Mouse (Mus musculus) E14TG2a.4 (cell line): ENCODE measurements at regions not wholly inside any gene's neighbourhood (a gene's known extent, or its start where the extent isn't known, plus 50 kb on each side); places are given as distances from the start of the nearest gene placed in this dataset.

Experiments
- CTCF ChIP-seq: conservative IDR thresholded peaks from 2 replicates; pipeline ENCODE4 v1.5.1; 2014; ENCODE audit warnings: low read length
- NANOG ChIP-seq: IDR thresholded peaks from 2 replicates; pipeline ENCODE4 v1.6.1; 2014; ENCODE audit warnings: borderline replicate concordance, low read length, mixed read lengths
- POU5F1 ChIP-seq: IDR thresholded peaks from 2 replicates; pipeline ENCODE4 v1.6.1; 2014; ENCODE audit warnings: low read length, borderline replicate concordance

DNA sequence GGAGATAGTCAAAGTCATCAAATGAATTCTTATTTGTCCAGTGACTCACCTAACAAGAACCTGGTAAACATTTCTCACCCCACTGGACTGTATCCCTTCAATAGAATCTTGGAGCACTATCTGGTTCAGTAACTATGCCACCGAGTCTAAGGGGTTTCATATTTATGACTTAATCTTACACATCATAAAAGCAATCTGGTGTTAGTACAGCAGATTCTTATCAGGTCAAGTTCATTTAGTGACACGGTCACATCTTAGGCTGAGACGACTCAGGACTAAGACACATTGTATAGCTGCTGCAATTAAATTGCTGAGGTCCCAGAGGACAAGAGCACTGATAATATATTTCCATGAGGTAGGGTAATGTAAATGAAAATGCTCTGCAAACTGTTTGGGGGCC is 57.4 kb upstream of the Tmem26 start:
- TF ChIP-seq CTCF: no peak
- no peak for TF ChIP-seq POU5F1
- no peak for TF ChIP-seq NANOG
